Mouse (Mus musculus) kidney, adult 8-10 months (tissue): ENCODE data around the gene Chd8.
"Not testable (repeated sequence)": the region's sequence is repeated elsewhere in the genome, so short reads cannot be mapped to it uniquely, and the experiment has no call there.

Experiments used
- DNase-seq, 2 experiments: peaks; one replicate each; pipeline ENCODE4 v3.0.0; 2022

The Chd8 gene

DNA sequence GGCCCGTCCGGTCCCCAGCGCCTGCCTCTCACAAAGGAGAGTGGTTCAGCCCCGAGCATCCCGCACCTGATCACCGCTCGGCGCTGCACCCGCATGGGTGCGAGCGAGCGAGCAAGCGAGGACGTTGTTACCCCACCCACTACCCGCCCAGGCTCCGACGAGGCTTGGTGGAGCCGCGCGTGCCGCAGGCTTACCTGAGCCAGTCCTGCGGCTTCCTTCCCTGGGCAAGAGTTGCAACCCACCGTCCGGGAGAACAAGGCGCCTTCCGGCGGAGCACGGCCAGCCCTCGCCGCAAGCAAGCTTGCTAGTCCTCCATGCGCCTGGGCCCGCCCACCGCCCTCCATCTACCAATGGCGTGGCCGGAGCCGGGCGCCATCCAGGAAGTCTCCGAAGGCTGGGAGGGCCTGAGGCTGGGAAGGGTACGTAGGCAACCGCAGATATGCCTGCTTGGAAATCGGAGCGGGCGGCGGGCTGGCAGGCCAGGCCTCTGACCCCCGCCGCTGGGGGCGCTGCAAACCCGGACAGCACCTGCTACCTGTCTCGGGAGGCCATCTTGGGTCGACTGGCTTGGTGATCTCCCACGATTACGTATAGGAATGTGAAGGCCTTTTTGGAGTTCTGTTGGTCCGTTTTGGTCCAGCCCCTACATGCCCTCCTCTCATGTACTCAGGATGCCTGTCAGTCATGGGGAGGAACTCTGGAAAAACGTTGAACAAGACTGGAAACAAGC lies at the start of gene Chd8:
Chd8 (minus strand) TSS at position 297 of the 730 bp plus-strand sequence.
- peak; percentile 98 to 99 for DNase-seq

DNA sequence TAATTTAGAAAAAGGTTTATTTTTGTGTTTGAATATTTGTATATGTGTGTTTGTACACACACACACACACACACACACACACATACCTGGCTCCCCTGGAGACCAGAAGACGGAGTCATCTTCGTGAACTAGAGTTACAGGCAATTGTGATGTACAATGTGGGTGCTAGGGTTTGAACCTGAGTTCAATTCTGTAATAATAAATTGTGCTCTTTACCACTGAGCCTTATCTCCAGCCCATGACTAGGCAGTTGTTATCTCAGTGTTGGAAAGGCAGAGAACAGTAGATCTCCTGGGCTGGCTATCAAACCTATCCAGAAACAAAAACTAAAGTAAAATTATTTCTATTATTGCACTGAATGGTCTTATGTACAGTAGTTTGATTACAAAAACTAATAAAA lies 48.5 kb upstream of the Chd8 start:
- DNase-seq = no peak

DNA sequence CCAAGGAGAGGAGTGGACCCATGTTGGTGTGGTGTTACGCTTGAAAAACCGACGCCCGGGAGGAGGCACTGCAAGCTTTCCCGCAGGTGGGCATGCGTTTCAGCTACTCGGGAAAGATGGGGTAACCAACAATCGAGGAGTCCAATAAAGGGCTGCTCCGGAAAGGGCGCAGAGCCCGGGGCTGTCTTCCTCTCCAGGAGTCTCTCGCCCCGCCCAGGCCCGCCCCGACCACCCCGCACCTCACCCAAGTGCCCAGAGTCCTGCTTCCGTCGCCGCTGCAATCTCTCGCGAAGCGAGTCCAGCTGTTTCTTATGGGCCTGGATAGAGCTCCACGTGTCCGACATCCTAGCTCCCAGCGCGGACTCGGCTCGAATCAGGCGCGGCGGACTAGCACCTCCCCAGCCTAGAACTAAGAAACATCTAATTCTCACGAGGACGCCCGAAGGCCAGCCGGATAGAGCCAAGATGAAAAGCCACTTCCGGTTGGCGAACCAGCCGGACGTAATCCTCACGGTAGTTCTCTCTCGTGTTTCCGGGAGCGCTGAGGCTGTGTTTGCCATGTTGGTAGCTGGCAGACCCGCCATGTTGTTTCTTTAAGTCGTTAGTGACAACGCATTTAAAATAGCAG lies 47.2 kb upstream of the Chd8 start, which contains the start of gene Mettl3:
Mettl3 (minus strand) TSS at position 485 of the 628 bp plus-strand sequence.
- DNase-seq = peak; percentile 92 to 94

DNA sequence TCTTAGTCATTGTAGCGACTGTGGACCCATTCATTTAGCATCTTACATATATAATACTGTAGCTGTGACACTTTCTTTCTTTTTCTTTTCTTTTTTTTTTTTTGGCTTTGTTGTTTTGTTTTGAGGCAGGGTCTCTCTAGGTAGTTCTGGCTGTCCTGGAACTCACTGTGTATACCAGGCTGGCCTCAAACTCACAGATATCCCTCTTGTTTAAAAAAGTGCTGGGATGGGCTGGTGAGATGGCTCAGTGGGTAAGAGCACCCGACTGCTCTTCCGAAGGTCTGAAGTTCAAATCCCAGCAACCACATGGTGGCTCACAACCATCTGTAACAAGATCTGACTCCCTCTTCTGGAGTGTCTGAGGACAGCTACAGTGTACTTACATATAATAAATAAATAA lies 45.9 kb upstream of the Chd8 start:
- not testable (repeated sequence) for DNase-seq

DNA sequence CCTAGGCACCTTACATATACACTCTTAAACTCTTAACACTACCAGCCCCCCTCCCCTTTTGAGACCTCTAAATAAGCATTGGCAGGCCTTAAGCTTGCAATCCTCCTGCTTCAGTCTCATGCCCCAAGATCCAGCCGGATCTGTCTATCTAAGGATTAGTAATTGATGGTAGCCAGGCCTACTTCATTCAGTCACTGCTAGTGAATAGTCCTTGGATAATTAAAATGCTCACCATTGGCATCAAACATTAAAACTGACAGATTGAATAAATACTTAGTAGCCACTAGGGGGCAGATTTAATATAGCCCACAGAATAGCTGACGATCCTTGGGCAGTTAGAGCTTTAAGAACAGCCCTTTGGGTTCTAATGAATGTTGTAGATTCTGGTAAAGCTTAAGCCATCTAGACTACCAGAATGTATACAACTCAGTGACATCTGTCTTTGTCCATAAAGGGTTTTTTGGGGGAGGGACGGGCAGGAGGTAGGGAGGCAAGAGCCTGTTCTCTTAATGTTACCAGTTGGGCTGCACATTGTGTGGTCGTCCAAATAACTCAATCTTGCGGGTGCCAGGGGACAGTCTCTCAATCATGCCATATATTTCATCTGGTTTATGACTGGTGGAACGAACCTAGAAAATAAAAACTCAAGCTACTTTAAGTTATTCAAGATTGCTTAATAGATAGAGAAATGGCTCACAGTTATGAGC lies 38.1 kb upstream of the Chd8 start:
- DNase-seq = no peak

DNA sequence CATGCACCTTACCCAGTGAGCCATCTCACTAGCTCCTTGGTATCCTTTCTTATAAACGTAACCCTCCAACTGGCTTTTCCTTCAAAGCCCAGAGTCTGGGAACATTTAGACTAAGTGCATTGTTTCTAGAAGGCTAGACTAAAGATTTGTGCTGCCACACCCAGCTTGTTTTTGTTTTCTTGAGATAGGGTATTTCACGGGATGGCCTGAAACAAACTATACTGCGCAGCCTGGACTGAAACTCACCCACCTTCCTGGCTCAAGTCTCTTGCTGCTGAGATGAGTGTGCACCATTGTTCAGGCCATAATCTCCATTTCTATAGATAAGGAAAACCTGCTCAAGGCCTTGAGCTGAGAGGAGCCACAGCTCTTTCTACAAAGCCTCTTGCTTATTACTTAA lies 26.6 kb upstream of the Chd8 start:
- DNase-seq = no peak

DNA sequence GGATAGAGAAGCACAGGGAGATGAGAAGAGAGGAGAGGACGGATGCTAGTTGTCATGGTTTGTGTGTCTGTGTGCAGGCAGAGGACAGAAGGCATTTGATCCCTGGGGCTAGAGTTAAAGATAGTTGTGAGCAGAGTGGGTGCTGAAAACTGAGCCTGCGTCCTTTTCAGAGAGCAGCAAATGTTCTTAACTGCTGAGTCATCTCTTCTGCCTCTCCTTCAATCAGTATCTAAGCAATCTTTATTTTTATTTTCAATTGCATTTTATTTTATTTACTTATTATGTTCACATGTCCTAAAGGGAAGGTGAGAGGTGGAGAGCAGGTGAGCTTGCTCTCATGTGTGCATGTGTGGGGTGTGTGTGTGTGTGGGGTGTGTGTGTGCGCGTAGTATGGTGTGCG lies 26.0 kb upstream of the Chd8 start:
- DNase-seq = no peak

DNA sequence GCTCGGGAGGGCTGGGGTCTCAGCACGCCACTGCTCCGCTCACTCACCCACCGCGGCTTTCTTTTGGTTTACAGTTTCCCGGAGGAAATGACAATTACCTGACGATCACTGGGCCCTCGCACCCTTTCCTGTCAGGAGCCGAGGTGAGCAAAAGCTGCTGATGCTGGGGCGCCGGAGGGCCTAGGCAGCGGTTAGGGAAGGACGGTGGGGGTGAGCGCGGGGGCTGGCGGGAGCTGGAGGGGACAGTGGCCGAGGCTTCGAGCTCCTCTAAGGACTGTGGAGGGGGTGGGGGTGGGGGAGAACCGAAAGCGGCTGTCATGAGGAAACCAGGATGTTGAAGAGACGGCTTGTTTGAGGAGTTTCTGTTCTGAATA lies 22.2 kb upstream of the Chd8 start:
- DNase-seq = no peak

DNA sequence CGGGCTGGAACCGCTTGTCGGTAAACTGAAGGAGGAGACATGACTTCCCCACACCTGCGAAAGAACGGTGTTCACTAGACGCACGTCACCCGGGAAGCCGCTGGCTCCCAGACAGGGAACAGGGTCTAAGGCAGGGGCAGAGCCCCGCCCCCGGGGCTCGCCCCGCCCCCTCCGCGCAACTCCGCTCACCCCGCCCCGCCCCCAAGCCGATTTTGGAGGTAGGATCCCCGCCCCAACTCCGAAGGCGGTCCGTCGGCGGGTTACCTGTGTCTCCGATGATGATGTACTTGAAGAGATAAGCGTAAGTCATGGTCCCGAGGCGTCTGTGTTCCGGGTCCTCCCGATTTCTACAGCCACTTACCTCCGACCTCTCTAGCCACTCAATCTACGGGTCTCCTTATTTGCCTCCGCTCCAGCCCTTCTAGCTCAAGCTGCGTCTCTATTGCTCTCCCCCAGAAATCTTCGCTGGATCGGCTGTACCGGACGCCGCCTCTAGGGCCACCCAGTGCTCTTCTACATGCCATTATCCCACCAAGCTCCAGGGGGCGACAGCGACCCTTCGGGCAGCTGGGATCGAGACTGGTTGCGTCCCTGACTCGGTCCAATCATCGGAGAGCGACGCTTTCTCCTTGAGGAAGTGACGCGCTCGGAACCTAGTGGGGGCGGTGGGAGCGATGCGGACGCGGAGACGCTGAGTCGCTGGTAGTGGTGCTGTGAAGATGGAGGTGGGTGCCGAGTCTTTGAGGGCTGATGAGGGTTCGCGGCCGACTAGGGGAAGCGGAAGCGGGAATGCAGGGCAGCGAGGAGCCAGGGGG lies 21.6 kb upstream of the Chd8 start, which contains the start of the genes Tox4 and Rab2b:
Tox4 (plus strand) TSS at position 215 of the 815 bp plus-strand sequence.
Rab2b (minus strand) TSS at position 614 of the 815 bp plus-strand sequence.
- DNase-seq = peak; percentile 97 to 98

DNA sequence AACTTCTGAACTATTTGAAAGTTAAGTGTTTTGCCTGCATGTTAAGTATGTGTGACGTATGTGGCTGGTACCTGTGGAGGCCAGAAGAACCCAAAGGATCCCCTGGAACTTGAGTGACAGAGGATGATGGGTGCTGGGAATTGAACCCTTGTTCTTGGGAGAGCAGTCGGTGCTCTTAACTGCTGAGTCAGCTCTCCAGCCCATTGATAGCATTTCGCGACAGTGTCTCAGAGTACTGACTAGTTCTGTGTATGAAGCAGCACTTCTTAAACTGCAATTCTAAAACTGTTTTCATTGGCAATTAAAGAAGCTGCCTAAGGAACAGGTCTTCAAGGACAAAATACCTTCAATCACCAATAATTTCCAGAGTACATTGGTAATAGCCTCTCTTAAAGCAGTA lies 19.6 kb upstream of the Chd8 start:
- no peak for DNase-seq

DNA sequence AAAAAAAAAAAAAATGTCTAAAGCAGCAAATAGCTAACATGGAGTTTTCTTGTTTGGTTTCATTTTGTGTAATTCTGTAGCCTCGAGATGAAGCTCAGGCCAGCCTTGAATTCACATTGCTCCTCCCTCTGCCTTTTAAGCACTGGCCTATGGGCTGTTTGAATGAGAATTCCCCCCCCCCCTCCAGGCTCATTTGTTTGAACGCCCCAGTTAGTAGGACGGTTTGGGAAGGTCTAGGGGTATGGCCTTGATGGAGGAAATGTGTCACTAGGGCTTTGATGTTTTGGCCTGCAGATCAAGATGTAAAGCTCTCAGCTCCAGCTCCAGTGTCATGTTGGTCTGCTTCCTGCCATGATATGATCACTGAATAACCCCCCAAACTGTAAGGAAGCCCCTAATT lies 15.2 kb upstream of the Chd8 start:
- no peak for DNase-seq

DNA sequence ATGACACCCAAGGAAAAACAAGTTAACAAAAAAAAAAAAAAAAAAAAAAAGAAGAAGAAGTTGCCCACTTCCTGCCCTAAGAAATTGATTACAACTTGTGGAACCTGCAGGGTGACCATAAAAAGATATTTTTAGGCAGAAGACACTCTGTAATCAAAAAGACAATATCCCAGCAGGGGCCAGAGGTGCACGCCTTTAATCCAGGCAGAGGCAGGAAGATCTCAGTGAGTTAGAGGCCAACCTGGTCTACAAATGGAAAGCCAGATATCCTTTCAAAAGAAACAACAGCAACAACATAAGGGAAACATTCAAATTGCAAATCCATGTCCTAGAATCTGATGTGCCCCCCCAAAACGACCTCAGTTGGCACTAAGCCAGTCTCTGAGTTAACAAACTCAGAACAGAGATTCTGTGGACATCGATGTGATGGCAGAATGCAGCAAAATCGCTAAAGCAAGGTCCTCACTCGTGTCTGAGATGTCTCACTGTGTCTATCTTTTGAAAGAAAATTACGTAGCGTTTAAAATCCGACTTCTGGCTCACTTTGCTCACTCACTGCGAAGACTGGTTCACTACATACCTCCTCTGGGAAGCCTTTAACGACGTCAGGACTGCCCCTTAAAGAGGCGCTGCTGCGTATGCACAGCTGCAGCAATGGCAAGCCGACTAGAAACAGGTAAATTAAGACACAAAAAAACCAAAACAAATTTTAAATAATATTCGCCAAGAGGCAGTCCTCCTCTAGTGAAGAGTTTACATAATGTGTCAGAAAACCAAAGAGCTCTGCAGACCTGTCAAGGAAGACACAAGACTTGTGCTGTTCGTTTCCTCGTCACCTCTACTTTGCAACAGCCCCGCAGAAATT lies 1.0 kb downstream of the Chd8 start:
- DNase-seq = peak in 1 of 2 experiments; percentile 8

DNA sequence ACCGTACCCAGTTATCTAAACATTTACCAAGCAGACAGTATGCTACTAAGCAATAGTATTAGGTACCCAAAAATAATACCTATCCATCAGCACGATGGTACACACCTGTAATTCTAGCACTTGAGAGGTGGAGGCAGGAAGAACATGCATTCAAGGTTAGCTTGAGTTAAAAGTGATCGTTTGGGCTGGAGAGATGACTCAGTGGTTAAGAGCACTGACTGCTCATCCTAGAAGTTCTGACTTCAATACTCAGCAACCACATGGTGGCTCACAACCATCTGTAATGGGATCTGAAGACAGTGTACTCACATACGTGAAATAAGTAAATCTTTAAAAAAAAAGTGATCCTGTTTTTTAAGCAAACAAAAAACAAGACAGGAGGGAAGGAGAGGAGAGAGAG lies 11.5 kb downstream of the Chd8 start:
- DNase-seq = no peak

DNA sequence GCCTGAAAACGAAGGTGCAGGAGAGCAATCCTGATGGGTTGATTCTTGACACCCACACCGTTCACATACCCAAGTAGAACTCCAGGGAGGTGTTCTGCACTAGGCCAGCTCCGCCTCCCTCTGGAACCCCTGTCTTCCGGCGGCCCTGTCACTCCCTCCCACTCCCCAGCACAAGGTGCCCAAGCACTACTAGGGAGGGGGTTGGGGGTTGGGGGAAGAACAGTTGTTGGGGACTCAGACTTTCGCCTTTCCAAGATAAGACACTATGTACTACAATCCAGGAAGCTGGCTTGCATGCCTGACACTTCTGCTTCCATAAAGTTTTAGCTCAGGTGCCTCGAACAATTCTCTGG lies 12.9 kb downstream of the Chd8 start:
- no peak for DNase-seq

DNA sequence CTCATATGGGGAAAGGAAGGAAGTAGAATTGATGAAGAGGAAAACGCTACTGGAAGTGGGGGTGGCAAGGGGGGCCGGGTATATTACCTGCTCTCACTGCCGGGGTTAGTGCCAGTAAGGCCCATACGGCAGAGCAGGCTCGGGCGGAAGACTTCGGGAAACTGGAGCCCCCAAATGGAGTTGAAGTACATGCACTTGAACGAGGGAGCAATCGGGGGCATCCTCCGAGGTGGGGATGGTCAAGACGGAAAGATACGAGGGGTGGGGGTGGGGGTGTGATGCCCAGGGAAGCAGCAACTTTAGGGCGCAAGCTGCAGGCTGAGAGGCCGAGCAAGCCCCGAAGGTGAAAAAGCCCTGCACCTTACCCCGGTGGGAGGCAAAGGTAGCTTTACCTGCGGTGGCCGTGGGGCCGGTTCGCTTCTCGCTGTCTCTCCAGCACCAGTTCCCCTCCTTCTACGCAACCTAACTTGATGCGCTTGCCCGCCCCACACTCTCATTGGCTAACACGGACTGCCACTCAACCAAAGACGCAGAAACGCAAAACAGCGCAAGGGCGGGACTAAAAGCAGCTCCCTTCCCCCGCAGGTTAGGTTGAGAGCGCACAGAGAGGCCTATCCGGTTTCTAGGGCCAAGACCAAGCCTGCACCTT lies 13.4 kb downstream of the Chd8 start:
- DNase-seq = peak; percentile 99

DNA sequence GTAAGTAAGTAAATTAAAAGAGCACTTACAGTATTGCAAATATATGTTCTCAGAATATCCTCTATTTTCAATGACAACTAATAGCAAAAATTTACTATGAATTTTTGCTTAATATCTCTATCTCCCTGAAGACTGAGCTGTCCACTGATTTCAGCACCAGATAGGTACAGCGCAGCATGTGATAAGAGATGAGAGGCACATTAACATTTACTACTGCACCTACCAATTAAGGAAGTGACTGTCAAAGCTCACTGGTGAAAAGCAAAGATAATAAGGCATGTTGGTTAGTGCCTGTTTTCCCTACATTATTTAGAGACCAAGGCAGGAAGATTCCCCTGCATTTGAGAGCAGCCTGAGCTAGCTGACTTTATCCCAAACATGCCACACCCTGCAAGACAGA lies 21.4 kb downstream of the Chd8 start:
- DNase-seq = no peak

DNA sequence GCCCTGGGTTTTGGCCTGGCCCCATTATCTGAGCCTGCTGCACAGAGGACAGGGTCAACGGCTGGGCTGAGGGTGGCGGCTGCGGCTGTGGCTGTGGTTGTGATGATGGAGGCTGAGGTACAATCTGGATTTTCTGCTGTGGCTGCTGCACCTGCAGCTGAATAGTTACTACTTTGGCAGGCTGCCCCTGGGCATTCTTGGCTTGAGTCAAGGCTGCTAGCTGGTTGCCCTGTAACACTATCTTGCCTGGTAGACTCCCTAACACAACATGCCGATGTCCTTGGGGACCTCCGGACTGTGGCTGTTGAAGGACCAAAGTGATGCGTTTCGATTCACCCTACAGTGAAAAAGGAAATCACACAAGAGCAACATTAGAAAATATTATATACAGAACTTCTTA lies 22.4 kb downstream of the Chd8 start:
- no peak for DNase-seq

DNA sequence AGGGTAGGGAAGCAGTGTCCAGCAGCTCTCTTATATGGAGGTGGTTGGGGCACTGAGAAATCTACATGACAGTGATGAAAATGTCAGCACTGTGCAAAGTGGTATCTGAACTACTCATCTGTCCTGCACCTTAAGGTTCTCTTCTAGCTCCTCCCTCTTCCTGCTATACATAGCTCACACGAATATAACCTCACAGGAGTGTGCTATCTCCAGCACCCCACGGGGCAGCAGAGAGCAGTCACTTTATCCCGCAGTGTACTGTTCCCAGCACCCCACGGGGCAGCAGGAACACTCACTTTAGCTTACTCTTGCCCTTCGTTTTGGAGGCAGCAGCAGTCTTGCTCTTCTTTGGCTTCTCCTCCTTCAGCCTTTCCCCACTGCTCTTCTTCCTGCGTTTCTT lies 25.3 kb downstream of the Chd8 start:
- DNase-seq = no peak

DNA sequence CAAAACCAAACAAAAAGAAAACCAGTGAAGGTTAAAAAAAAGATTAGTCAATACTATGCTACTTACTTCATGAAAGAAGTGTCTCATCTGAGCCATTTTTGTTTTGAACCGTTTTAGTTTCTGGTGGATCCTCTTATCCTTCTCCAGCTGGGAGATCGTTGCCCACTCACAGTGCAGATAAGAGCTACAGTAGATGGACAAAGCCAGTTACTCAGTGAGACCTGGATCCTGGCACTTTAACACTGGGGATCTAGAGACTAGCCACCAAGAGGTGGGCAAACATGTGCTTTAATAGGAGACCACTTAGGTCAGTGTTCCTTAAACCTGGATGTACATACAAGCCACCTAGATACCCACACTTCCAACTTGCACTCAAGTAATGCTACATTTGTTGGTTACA lies 31.6 kb downstream of the Chd8 start:
- DNase-seq = no peak

DNA sequence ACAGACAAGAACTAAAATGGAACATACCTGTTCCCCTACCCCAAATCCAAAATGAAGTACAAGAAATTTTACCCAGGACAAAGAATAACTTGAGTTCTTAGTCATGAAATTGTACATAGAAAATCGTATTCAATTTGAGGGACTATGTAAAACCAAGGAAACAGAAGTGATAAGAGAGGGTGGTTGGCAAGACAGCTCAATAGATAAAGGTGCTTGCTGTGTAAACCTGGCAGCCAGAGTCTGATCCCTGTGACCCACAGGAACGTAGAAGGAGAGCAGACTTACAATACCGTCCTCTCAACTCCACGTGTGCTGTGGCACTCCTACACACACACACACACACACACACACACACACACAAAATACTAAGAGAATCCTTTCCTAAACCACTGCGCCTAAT lies 40.3 kb downstream of the Chd8 start:
- DNase-seq = no peak

DNA sequence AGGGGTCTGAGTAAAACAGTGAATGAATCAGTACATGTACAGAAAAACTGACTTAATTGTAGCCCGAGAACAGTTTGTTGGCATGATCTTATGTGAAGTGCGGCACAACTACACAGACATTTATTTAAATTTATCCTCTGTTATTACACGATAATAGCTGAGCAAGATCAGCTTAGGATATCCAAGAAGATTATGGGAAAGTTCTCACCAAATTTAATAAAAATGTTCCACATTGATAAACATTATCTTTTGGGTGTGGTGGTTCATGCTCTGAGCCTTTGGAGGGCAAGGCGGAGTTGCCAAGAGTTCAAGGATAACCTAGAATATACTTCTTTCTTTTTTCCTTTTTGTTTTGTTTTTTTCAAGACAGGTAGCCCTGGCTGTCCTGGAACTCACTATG lies 58.2 kb downstream of the Chd8 start:
- DNase-seq = no peak

DNA sequence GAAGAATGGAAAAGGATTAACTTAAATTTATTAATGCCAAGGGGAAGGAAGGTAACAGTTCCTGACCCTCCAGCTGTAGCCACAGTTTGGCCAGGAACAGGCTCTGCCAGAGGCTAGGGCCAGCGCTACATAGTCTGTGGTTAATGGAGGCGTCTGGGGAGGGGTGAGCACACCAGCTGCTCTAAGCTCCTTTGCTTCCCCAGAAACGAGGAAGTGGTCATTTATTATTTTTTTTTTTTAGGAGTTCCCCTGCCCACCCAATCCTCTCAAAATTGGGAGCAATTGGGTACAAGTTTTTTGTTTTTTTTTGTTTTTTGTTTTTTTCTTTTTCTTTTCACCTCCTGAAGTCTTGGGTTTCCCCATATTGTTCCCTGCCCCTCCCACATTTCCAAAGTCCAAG lies 59.4 kb downstream of the Chd8 start:
- DNase-seq = no peak
